Mouse (Mus musculus): Measurements from ENCODE around the gene Mlph.

Mlph gene
- long read RNA-seq, experiment 1: 0 reads
- long read RNA-seq, experiment 2: 0 reads

- intact Hi-C loops (cut with DNase I): no loop called here
These were observed at the start of gene Mlph for GRCm38 (mm10) chr1:90914948-90915569. TSS of gene Mlph (plus strand) at chr1:90915085.

GRCm38 (mm10) chr1:90866734-90867133 is 48.2 kb upstream of the Mlph start:
- intact Hi-C loops (cut with DNase I): no loop called here

DNA sequence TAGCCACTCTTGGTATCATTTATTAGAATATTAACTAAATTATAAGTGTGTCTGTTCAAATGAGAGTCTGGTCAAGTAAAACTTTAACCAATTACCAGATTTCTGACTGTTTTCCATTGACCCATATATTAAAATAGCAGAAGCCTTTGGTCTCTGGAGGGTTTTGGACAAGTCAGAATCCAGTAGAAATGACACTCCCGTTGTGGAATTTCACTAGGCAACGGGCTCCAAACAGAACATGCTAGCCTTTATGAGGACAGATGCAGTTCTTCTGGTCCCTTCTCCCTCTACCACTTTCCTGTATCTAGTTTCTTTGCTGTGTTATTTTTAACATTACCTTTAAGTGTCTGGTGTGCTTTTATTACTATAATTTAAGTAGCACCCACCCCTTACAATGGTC is 44.3 kb upstream of the Mlph start:
- intact Hi-C loops (cut with DNase I): no loop called here

GRCm38 (mm10) chr1:90875371-90875770 is 39.5 kb upstream of the Mlph start:
- intact Hi-C loops (cut with DNase I): no loop called here

GRCm38 (mm10) chr1:90875961-90876360 is 38.9 kb upstream of the Mlph start:
- intact Hi-C loops (cut with DNase I): no loop called here

DNA sequence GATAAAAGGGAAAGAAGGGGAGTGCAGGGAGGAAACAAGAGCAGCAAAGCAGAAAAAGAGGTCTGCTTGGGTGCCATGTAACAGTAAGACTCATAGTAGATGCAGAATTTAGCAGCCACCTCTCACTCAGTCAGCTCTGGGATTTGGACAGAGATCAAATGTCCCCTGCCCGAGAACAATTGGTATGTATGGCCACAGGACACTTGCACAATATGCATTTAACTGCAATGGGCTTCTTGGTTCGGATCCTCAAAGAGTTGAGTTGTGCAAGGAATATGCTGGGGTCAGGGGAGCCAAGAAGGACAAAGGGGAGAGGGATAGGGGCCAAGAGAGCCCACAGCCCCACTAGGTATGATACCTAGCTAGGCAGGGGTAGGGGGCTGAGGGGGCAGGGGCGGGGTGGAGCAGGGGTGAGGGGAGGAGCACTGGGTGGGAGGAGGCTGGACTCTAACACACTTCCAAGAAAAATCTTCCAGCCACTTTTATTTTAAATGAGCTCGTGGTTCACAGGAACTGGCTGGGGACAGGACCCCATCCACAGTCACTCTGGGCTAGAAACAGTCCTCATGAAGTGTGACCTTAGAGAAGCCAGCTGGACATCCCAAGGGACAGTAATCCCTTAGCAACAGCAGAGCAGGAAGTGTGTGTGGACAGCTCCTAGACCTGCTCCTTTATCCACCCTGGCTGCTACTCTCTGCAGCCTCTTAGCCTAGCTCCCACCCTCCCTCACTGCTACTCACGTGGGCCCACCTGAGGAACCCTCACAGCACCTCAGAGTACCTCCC is 38.2 kb upstream of the Mlph start:
- intact Hi-C loops (cut with DNase I): no loop called here

GRCm38 (mm10) chr1:90885771-90886460 is 29.0 kb upstream of the Mlph start:
- intact Hi-C loops (cut with DNase I): no loop called here

GRCm38 (mm10) chr1:90894521-90894920 is 20.4 kb upstream of the Mlph start:
- intact Hi-C loops (cut with DNase I): no loop called here

GRCm38 (mm10) chr1:90895004-90895403 is 19.9 kb upstream of the Mlph start:
- intact Hi-C loops (cut with DNase I): no loop called here

DNA sequence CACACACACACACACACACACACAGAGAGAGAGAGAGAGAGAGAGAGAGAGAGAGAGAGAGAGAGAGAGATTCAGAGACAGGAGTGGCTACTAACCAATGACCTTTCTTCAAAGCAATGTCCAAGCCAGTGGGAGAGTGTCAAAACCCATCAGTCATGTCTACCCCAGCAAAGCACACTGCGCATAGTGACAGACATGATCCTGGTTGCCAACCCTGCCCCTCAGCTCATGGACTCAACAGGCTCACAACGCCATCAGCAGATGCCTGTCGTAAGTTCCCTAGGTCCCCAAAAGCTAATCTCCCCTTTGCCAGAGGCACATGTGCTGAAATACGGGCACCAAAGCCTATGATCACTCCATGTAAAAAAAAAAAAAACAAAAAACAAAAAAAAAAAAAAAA is 18.6 kb upstream of the Mlph start:
- intact Hi-C loops (cut with DNase I): no loop called here

DNA sequence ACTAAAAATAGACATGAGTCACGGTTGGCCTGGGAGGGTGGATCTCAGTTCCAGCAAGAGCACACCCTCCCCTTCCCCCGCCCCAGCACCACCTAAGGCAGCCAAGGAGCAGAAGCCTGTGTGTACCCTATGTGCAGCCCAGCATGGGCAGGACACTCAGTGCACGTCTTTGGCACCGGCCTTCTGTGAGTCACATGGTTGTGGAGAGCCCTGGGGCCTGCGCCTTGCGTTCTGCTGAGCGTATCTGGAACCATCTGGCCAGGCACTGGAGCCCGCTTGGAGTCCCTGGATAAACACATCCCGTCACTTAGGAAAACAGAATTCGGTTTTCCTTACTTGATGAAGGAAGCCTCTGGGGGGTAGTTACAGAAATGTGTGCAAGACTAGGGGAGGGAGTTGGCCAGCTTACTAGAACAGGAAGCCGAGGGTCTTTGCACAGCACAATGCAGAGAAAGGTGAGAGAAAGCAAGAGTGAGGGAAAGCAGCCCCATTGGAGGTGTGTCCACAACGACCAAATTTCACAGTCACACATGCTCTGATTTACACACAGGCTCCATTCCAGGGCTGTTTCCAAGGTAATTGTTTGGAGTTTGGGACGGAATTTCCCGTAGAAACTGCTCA is 18.0 kb upstream of the Mlph start:
- intact Hi-C loops (cut with DNase I): no loop called here

GRCm38 (mm10) chr1:90898012-90898411 is 16.9 kb upstream of the Mlph start:
- intact Hi-C loops (cut with DNase I): no loop called here

- intact Hi-C loops (cut with DNase I): no loop called here
These were observed 15.1 kb upstream of the Mlph start for GRCm38 (mm10) chr1:90899816-90900215.

DNA sequence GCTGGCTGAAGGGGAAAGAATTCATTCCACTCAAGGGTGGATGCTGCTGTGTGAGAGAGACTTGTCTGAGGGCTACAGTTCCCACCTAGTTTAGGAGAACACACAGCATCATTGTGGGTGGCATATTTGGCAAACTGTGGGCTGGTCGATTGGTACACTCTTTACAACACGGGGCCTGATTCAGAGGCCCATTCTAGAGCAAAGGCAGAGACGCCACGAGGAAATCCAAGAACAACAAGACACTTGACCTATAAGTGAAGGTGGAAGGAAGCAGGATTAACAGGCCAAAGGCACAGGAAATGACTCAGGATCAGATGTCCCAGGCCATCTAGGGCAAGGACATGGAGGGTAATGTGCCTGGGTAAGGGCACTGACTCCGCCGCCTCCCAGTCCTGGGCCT is 14.5 kb upstream of the Mlph start:
- intact Hi-C loops (cut with DNase I): no loop called here

GRCm38 (mm10) chr1:90901246-90901645 is 13.6 kb upstream of the Mlph start:
- intact Hi-C loops (cut with DNase I): no loop called here

DNA sequence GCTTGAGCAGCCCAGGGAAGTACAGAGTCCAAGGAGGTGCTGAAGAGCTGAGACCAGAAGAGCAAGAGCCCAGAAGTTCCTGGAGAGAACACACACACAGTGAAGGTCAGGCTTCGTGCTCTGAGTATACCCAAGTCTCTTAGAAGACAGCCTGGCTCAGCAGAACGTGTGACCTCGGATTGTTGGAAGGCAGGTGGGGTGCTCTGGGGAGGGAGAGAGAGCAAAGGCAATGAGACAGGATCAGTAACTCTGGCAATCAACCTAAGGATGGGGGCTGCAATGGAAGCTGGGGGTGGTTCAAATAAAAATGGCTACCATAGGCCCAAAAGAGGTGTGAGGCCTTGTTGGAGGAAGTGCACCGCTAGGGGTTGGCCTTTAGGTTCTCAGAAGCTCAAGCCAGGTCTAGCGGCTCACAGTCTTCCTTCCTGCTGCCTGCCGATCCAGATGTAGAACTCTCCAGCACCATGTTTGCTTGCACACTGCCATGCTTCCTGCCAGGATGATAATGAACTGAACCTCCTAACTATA is 13.1 kb upstream of the Mlph start:
- intact Hi-C loops (cut with DNase I): no loop called here

DNA sequence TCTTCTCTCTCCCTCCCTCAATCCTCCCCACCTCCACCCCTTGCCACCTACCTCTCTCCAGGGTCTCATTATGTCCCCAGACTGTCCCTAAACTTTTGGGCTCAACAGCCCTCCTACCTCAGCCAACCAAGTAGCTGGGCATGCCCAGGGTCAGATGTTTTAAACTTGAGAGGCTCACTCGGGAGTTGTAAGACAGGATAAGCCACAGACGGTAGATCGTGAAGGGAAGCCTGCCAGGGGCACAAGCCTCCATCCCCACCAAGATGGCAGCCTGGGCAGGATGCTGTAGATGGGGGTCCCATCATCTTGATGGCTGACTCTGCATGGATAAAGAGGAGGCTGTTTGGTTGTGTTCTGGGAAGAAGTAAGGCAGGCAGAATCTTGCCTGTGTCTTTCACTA is 12.1 kb upstream of the Mlph start:
- intact Hi-C loops (cut with DNase I): no loop called here

GRCm38 (mm10) chr1:90903211-90903945 is 11.5 kb upstream of the Mlph start:
- intact Hi-C loops (cut with DNase I): no loop called here

DNA sequence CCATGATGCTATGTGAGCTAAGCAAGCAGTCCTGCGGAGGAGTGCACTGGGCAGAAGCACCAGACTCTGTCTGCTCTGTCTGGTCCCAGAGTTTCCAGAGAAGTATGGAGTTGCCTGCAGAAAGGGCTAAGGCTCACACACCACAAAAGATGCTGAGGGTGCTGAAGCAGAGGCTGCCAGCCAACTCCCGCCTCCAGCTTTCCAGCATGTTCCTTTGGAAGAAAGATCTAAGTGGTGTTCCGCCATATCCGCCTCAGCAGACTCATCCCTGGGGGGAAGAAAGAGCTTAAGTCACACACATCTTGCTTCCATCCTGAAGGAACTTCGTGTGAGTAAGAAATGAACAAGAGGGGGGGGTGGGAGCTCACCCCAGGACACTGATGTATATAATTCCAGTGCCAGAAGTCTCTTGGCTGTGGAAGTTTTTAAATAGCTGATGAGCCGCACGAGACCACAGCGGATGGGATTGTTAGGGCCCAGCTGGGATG is 10.9 kb upstream of the Mlph start:
- intact Hi-C loops (cut with DNase I): no loop called here

DNA sequence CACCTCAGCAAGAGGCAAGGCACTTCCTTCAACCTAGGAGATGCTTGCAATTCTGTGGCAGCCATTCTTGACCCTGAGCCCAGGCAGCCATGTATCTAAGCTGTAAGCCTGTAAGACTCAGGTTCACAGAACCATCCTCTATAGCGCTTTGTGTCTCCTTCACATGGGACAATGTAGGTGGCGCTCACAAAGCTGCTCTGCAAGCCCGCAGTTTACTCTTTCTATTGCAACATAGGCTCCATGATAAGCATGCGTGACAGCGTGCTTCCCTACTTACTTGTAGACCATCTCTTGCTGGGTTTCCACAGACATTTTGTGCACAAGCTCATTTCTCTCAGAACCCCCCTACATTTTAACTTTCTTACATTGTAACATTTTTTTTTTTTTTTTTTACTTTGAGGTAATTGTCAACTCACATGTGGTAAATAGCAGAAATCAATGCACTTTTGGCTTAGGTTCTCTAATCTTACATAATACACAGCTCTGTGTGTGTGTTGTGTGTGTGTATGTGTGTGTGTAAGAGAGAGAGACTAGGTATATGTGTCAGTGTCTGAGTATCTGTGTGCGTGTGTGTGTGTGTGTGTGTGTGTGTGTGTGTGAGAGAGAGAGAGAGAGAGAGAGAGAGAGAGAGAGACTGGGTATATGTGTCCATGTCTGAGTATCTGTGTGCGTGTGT is 10.0 kb upstream of the Mlph start:
- intact Hi-C loops (cut with DNase I): loop anchor here (5.0 kb wide), 1 partner anchor 52 kb away; no protein-coding TSS in a partner anchor
